Mouse (Mus musculus) megakaryocyte-erythroid progenitor cell, adult 5-6 weeks (primary cell): Measurements from ENCODE around the gene Snn. TPM values are rescaled to one million over a fixed set of nuclear protein-coding genes. Genes with fewer than 3 reads are reported as not detected.

Experiments used
- ATAC-seq: replicated peaks from 2 replicates; pipeline ENCODE4 v1.8.0; 2016; ENCODE audit warnings: mild to moderate bottlenecking, inconsistent platforms; ENCODE audit not compliant: severe bottlenecking, poor library complexity, low FRiP score, low TSS enrichment
- total RNA-seq, 2 experiments: library from RNA; stranded (forward) in 1 of 2; stranded (reverse) in 1 of 2; fragments of 200-1000, 215-1000 nt in 1 of 2; fragments of >200 nt in 1 of 2; fragmentation: Nextera tagmentation in 1 of 2; gene quantifications; 2 replicates each; pipeline ENCODE4 v1.2.3; 2014 to 2017

Gene Snn
- total RNA-seq, 2 experiments from 2014 or later: 0.09 to 7.4 TPM

GRCm38 (mm10) chr16:11043239-11043638, 17.5 kb upstream of the Snn start:
- ATAC-seq: no peak

GRCm38 (mm10) chr16:11046437-11046836, 14.3 kb upstream of the Snn start:
- no peak for ATAC-seq

- no peak for ATAC-seq
These were observed 13.6 kb upstream of the Snn start for GRCm38 (mm10) chr16:11047130-11047529.

GRCm38 (mm10) chr16:11050226-11050625, 10.5 kb upstream of the Snn start:
- ATAC-seq: no peak

- no peak for ATAC-seq
These were observed 9.6 kb upstream of the Snn start for GRCm38 (mm10) chr16:11051134-11051533.

- no peak for ATAC-seq
These were observed 6.3 kb upstream of the Snn start for GRCm38 (mm10) chr16:11054409-11054808.

GRCm38 (mm10) chr16:11054871-11055270, 5.9 kb upstream of the Snn start:
- ATAC-seq: 0 out of 2 replicates have a peak, but pooled peaks have one; percentile 17

- no peak for ATAC-seq
These were observed 4.8 kb upstream of the Snn start for GRCm38 (mm10) chr16:11055916-11056315.

- ATAC-seq: peak; percentile 36; the same call in 1 of the 2 replicates
These were observed 2.3 kb downstream of the Snn start for GRCm38 (mm10) chr16:11062794-11063721.

- no peak for ATAC-seq
These were observed 3.6 kb downstream of the Snn start for GRCm38 (mm10) chr16:11064341-11064740.

- ATAC-seq: no peak
These were observed 4.0 kb downstream of the Snn start for GRCm38 (mm10) chr16:11064742-11065141.

- ATAC-seq: no peak
These were observed 4.7 kb downstream of the Snn start for GRCm38 (mm10) chr16:11065431-11065830.

- peak; percentile 98 for ATAC-seq
These were observed 5.5 kb downstream of the Snn start, which contains the start of gene Litaf for GRCm38 (mm10) chr16:11066029-11066832. TSS of gene Litaf (minus strand) at chr16:11066157.

GRCm38 (mm10) chr16:11066833-11067191, 6.1 kb downstream of the Snn start:
- no peak for ATAC-seq

GRCm38 (mm10) chr16:11068666-11069065, 7.9 kb downstream of the Snn start:
- ATAC-seq: no peak

GRCm38 (mm10) chr16:11069271-11069670, 8.5 kb downstream of the Snn start:
- ATAC-seq: no peak

- no peak for ATAC-seq
These were observed 9.1 kb downstream of the Snn start for GRCm38 (mm10) chr16:11069710-11070420.

GRCm38 (mm10) chr16:11071176-11071575, 10.4 kb downstream of the Snn start:
- no peak for ATAC-seq

- ATAC-seq: no peak
These were observed 11.1 kb downstream of the Snn start for GRCm38 (mm10) chr16:11071887-11072286.

- ATAC-seq: no peak
These were observed 11.7 kb downstream of the Snn start for GRCm38 (mm10) chr16:11072454-11072853.
